Mouse (Mus musculus): ENCODE data around the gene Mycbp2.

- TF ChIP-seq GATA1 (IDR thresholded peaks at IDR 0.05; ENCODE audit: borderline replicate concordance, low read length) (no peak), FLI1 (IDR thresholded peaks at IDR 0.05; ENCODE audit: low read length) (no peak)
These were observed 268.4 kb downstream of the Mycbp2 start for GRCm38 (mm10) chr14:103078006-103078912.

All from megakaryocyte, embryonic 14.5 days (primary cell).